Mouse (Mus musculus) neural tube, embryonic 15.5 days (tissue): ENCODE results near the gene Hmgb2. TPM values are rescaled to one million over a fixed set of nuclear protein-coding genes. Genes with fewer than 3 reads are reported as not detected.
A peak's percentile ranks its signal among the peaks of the same experiment; 100 is the strongest.

Experiments used
- ATAC-seq: fragments of 200-750 bp; cut with Nextera tagmentation; 2 replicates; pipeline ENCODE4 v1.8.0; 2017; ENCODE audit warnings: mild to moderate bottlenecking, moderate TSS enrichment, moderate library complexity; ENCODE audit not compliant: low FRiP score
- H3K27ac ChIP-seq: fragments of 300-500 bp; sonication (generic); replicated peaks from 2 replicates; pipeline ENCODE4 v1.5.1; 2015; ENCODE audit warnings: mild to moderate bottlenecking, inconsistent platforms
- H3K27me3 ChIP-seq: fragments of 300-500 bp; sonication (generic); replicated peaks from 2 replicates; pipeline ENCODE4 v1.6.1; 2015; ENCODE audit warnings: inconsistent platforms
- H3K36me3 ChIP-seq: fragments of 300-500 bp; sonication (generic); 2 replicates; pipeline ENCODE4 v1.6.1; 2015; ENCODE audit warnings: inconsistent platforms
- H3K4me1 ChIP-seq: fragments of 300-500 bp; sonication (generic); 2 replicates; pipeline ENCODE4 v1.6.1; 2015; ENCODE audit warnings: inconsistent platforms
- H3K4me2 ChIP-seq: fragments of 300-500 bp; sonication (generic); 2 replicates; pipeline ENCODE4 v1.6.1; 2015; ENCODE audit warnings: inconsistent platforms, mild to moderate bottlenecking, moderate library complexity
- H3K4me3 ChIP-seq: fragments of 300-500 bp; sonication (generic); replicated peaks from 2 replicates; pipeline ENCODE4 v1.5.1; 2015; ENCODE audit warnings: mild to moderate bottlenecking, inconsistent platforms
- H3K9ac ChIP-seq: fragments of 300-500 bp; sonication (generic); replicated peaks from 2 replicates; pipeline ENCODE4 v1.6.1; 2015; ENCODE audit warnings: mild to moderate bottlenecking, inconsistent platforms
- H3K9me3 ChIP-seq: fragments of 300-500 bp; sonication (generic); replicated peaks from 2 replicates; pipeline ENCODE4 v1.6.1; 2016; ENCODE audit warnings: inconsistent platforms
- WGBS: fragments of 180-500 bp; shearing (Covaris S2); methylation state at CpG from one replicate; pipeline ENCODE4 v1.1.7; 2015; ENCODE audit warnings: mixed read lengths; 5-methylcytosine and 5-hydroxymethylcytosine counted together
- polyA plus RNA-seq: library from polyadenylated mRNA; unstranded; fragments of >200 nt; fragmentation: Nextera tagmentation; extraction: Ambion mirVana; gene quantifications from 2 replicates; pipeline ENCODE4 v1.2.1, GENCODE M21; 2015

Gene Hmgb2
- polyA plus RNA-seq = 41.8 and 135 TPM in 2 replicates

DNA sequence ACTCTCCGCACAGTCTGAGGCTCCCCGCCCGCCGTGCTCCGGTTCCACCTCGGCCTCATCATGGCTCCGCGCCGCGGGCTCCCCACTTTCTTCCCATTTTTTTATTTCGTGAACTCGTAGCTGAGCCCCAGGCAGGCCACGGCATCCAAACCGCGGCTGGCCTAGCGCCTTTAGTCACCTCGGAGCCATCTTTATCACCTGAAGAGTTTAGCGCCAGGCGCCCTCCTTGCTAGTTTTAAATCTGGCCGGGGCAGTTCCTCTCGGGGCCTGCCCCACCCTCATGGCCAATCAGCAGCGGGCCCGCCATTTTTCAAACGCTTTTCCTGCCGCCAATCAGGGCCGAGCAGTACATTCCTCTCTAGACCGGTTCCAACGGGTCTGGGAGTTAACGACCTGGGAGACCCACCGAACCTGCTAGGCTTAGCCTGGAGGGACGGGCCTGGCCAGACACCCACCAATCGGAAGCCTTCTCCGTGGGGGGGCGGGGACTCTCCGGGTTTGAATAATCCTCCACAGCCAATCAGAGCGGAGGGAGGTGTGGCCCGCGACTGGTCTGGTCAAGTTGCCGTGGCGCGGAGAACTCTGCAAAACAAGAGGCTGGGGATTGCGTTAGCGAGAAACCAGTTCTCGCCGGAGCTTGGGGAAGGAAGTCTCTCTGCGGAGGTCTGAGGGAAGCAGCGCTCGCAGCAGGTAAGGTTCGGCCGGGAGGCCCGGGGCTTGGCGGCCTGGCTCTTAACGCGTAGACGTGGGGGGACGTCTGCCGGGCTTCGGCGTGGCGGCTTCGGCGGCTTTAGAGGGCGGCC, at the start of gene Hmgb2:
Gene Hmgb2 (plus strand): TSS at position 592 of the 803 bp plus-strand sequence.
- Histone ChIP-seq H3K4me1 (peaks cover 10% of the 10 kb centered on the region), H3K9ac (peak within 1 kb of the TSS; percentile 86), H3K27me3 (0 out of 2 replicates have a peak, but pooled peaks cover 3% of the 10 kb centered on the region), H3K4me3 (peak within 1 kb of the TSS; percentile 82), H3K27ac (peak within 1 kb of the TSS; percentile 98), H3K4me2 (peak within 1 kb of the TSS; percentile 99), H3K36me3 (no peaks in the 10 kb centered on the region), H3K9me3 (no peaks in the 10 kb centered on the region)
- under 1% methylated on average over 63 of the region's 63 CpGs for WGBS
- ATAC-seq = peak; percentile 99

DNA sequence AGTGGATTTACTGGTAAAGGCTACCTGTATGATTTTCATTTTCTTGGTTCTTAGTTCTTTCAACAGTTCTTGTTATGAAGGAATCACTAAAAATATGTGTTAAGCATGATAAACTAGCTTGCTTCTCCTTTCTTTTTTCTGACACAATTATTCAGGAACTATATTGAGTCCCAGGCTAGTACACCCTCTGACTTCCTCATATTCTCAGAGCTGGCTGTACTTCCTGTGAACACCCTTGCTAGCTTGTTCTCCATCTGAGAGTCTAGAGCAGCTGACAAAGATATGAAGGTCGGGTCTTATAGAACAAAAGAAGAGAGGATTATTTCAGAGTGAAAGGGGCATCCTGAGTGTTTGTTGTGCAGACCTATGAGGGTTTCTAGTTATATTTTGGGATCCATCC, 48.9 kb upstream of the Hmgb2 start:
- Histone ChIP-seq H3K9ac (no peak overlapping the region), H3K4me2 (no peak overlapping the region), H3K27me3 (no peaks in the 10 kb centered on the region), H3K27ac (no peak overlapping the region), H3K36me3 (no peaks in the 10 kb centered on the region), H3K9me3 (no peaks in the 10 kb centered on the region), H3K4me1 (no peaks in the 10 kb centered on the region), H3K4me3 (no peak overlapping the region)
- ATAC-seq = no peak
- 53% methylated on average over 1 of the region's 1 CpGs for WGBS

- Histone ChIP-seq H3K4me1 (no peaks in the 10 kb centered on the region), H3K9ac (no peak overlapping the region), H3K4me3 (no peak overlapping the region), H3K27me3 (no peaks in the 10 kb centered on the region), H3K4me2 (no peak overlapping the region), H3K9me3 (no peaks in the 10 kb centered on the region), H3K36me3 (no peaks in the 10 kb centered on the region), H3K27ac (no peak overlapping the region)
- WGBS = 89% methylated on average over 3 of the region's 3 CpGs
- ATAC-seq = no peak
These were observed 48.0 kb upstream of the Hmgb2 start for GRCm38 (mm10) chr8:57463757-57464156.

DNA sequence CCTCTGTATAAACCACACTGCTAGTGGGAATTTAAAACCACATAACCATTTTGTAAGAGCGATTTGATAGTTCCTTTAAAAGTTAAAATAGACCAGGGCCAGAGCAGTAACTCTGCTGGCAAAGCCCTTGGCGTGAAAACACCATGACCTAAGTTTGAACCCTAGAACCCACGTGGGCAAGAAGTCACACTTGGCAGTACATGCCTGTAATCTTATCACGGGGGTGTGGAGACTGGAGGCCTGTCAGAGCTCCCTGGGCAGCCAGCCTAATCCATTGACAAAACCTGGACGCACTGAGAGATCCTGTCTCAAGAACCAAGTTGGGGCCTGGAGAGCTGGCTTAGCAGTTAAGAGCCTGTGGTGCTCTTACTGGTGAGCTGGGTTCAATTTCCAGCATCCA, 43.1 kb upstream of the Hmgb2 start:
- H3K9me3 ChIP-seq = no peaks in the 10 kb centered on the region
- no peak overlapping the region for H3K4me2 ChIP-seq
- H3K36me3 ChIP-seq = no peaks in the 10 kb centered on the region
- H3K4me1 ChIP-seq = no peaks in the 10 kb centered on the region
- no peak for ATAC-seq
- no peak overlapping the region for H3K27ac ChIP-seq
- H3K4me3 ChIP-seq = no peak overlapping the region
- no peak overlapping the region for H3K9ac ChIP-seq
- 68% methylated on average over 5 of the region's 5 CpGs for WGBS
- no peaks in the 10 kb centered on the region for H3K27me3 ChIP-seq

DNA sequence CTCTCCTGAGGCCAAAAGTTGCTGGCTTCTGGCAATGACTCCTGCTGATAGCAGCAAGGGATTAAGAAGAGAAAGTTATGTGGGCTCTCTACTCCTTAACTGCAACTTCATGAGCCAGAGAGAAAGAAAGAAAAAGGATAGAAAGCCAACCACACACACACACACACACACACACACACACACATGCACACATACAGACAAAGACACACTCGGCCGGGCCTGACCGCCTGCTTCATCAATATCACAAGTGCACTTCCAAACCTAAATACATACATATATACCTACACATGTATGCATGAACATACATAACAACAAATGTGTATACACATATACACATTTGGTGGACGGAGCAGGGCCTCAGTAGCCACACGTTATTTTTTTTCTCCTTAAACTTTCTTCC, 40.8 kb upstream of the Hmgb2 start:
- no peak overlapping the region for H3K4me2 ChIP-seq
- no peaks in the 10 kb centered on the region for H3K27me3 ChIP-seq
- H3K4me3 ChIP-seq = no peak overlapping the region
- H3K9ac ChIP-seq = no peak overlapping the region
- no peak overlapping the region for H3K27ac ChIP-seq
- ATAC-seq = no peak
- H3K4me1 ChIP-seq = no peaks in the 10 kb centered on the region
- WGBS = 94% methylated on average over 5 of the region's 5 CpGs
- no peaks in the 10 kb centered on the region for H3K9me3 ChIP-seq
- H3K36me3 ChIP-seq = no peaks in the 10 kb centered on the region

- no peak for ATAC-seq
These were observed 38.0 kb upstream of the Hmgb2 start for GRCm38 (mm10) chr8:57473751-57474150.

DNA sequence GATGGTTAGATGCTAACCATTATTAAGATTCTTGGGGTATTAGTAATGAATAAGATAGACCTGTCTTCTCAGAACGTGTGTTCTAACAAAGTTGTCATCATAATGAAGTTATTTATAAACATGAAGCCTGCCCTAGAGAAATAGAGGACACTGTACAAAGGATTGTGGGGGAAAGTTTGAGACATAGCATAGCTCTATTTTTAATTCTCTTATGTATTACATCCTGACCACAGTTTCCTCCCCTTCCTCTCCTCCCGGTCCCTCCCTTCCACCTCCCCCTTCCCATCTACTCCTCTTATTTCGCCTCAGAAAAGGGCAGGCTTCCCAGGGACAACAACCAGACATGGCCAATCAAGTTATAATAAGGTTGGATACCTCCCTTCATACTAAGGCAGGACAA, 33.3 kb upstream of the Hmgb2 start:
- WGBS = 74% methylated on average over 3 of the region's 3 CpGs
- no peak overlapping the region for H3K4me2 ChIP-seq
- peaks cover 15% of the 10 kb centered on the region for H3K36me3 ChIP-seq
- H3K4me1 ChIP-seq = no peaks in the 10 kb centered on the region
- H3K27me3 ChIP-seq = no peaks in the 10 kb centered on the region
- no peak overlapping the region for H3K9ac ChIP-seq
- H3K4me3 ChIP-seq = no peak overlapping the region
- no peak for ATAC-seq
- H3K9me3 ChIP-seq = no peaks in the 10 kb centered on the region
- H3K27ac ChIP-seq = no peak overlapping the region

More at GRCm38 (mm10) chr8:57473751-57474150, 38.0 kb upstream of the Hmgb2 start:
- Histone ChIP-seq H3K36me3 (no peaks in the 10 kb centered on the region), H3K9ac (no peak overlapping the region), H3K4me1 (no peaks in the 10 kb centered on the region), H3K27ac (no peak overlapping the region), H3K4me2 (no peak overlapping the region), H3K27me3 (no peaks in the 10 kb centered on the region), H3K9me3 (no peaks in the 10 kb centered on the region), H3K4me3 (no peak overlapping the region)
- WGBS = 84% methylated on average over 6 of the region's 6 CpGs

- Histone ChIP-seq H3K9me3 (no peaks in the 10 kb centered on the region), H3K36me3 (peaks cover 15% of the 10 kb centered on the region), H3K9ac (no peak overlapping the region), H3K27me3 (no peaks in the 10 kb centered on the region), H3K4me2 (no peak overlapping the region), H3K4me1 (no peaks in the 10 kb centered on the region), H3K4me3 (no peak overlapping the region), H3K27ac (no peak overlapping the region)
- no peak for ATAC-seq
- 97% methylated on average over 8 of the region's 8 CpGs for WGBS
These were observed 32.0 kb upstream of the Hmgb2 start for GRCm38 (mm10) chr8:57479700-57480099.

GRCm38 (mm10) chr8:57480606-57481005, 31.1 kb upstream of the Hmgb2 start:
- no peak for ATAC-seq
- Histone ChIP-seq H3K36me3 (peaks cover 15% of the 10 kb centered on the region), H3K9ac (no peak overlapping the region), H3K4me2 (no peak overlapping the region), H3K9me3 (no peaks in the 10 kb centered on the region), H3K27me3 (no peaks in the 10 kb centered on the region), H3K27ac (no peak overlapping the region), H3K4me1 (peaks cover 5% of the 10 kb centered on the region), H3K4me3 (no peak overlapping the region)
- WGBS = 83% methylated on average over 4 of the region's 4 CpGs

- peak overlapping the region; percentile 93 for H3K4me3 ChIP-seq
- H3K9ac ChIP-seq = peak overlapping the region; percentile 83
- H3K27me3 ChIP-seq = no peaks in the 10 kb centered on the region
- H3K4me2 ChIP-seq = peak overlapping the region; percentile 87
- peak; percentile 74 for ATAC-seq
- no peaks in the 10 kb centered on the region for H3K9me3 ChIP-seq
- under 1% methylated on average over 54 of the region's 54 CpGs for WGBS
- H3K27ac ChIP-seq = peak overlapping the region; percentile 95
- H3K36me3 ChIP-seq = peaks cover 9% of the 10 kb centered on the region
- peaks cover 12% of the 10 kb centered on the region for H3K4me1 ChIP-seq
These were observed 24.9 kb upstream of the Hmgb2 start for GRCm38 (mm10) chr8:57486491-57487440.

GRCm38 (mm10) chr8:57487441-57488155, 24.1 kb upstream of the Hmgb2 start, which contains the start of gene Sap30:
TSS of gene Sap30 (minus strand) at chr8:57487860.
- no peaks in the 10 kb centered on the region for H3K27me3 ChIP-seq

More at GRCm38 (mm10) chr8:57487441-57488155, 24.1 kb upstream of the Hmgb2 start, which contains the start of gene Sap30:
- H3K36me3 ChIP-seq = 0 out of 2 replicates have a peak, but pooled peaks cover 2% of the 10 kb centered on the region
- WGBS = under 1% methylated on average over 66 of the region's 66 CpGs
- H3K4me2 ChIP-seq = peak within 1 kb of the TSS; percentile 87
- peaks cover 12% of the 10 kb centered on the region for H3K4me1 ChIP-seq
- no peaks in the 10 kb centered on the region for H3K9me3 ChIP-seq
- H3K9ac ChIP-seq = peak within 1 kb of the TSS; percentile 83
- peak; percentile 97 for ATAC-seq
- peak within 1 kb of the TSS; percentile 93 for H3K4me3 ChIP-seq
- peak within 1 kb of the TSS; percentile 95 for H3K27ac ChIP-seq
